Mouse (Mus musculus) embryonic facial prominence, embryonic 13.5 days (tissue): Measurements from ENCODE around the gene Gdap1l1. TPM values are rescaled to one million over a fixed set of nuclear protein-coding genes. Genes with fewer than 3 reads are reported as not detected.

ENCODE experiments used
- ATAC-seq: fragments of 200-750 bp; cut with Nextera tagmentation; 2 replicates; pipeline ENCODE4 v1.8.0; 2017; ENCODE audit warnings: low read depth; ENCODE audit not compliant: insufficient number of reproducible peaks, insufficient read depth, low FRiP score, low TSS enrichment
- H3K27ac ChIP-seq: fragments of 300-500 bp; sonication (generic); 2 replicates; pipeline ENCODE4 v1.5.1; 2015; ENCODE audit warnings: moderate library complexity, mild to moderate bottlenecking, inconsistent platforms
- H3K27me3 ChIP-seq: fragments of 300-500 bp; sonication (generic); 2 replicates; pipeline ENCODE4 v1.6.1; 2015; ENCODE audit warnings: mild to moderate bottlenecking, inconsistent platforms
- H3K36me3 ChIP-seq: fragments of 300-500 bp; sonication (generic); 2 replicates; pipeline ENCODE4 v1.6.1; 2015; ENCODE audit warnings: mild to moderate bottlenecking, inconsistent platforms
- H3K4me1 ChIP-seq: fragments of 300-500 bp; sonication (generic); 2 replicates; pipeline ENCODE4 v1.6.1; 2015; ENCODE audit warnings: inconsistent platforms
- H3K4me2 ChIP-seq: fragments of 300-500 bp; sonication (generic); 2 replicates; pipeline ENCODE4 v1.6.1; 2015; ENCODE audit warnings: moderate library complexity, mild to moderate bottlenecking, inconsistent platforms
- H3K4me3 ChIP-seq: fragments of 300-500 bp; sonication (generic); 2 replicates; pipeline ENCODE4 v1.5.1; 2015; ENCODE audit warnings: mild to moderate bottlenecking, inconsistent platforms
- H3K9ac ChIP-seq: fragments of 300-500 bp; sonication (generic); 2 replicates; pipeline ENCODE4 v1.6.1; 2015; ENCODE audit warnings: mild to moderate bottlenecking, inconsistent platforms
- H3K9me3 ChIP-seq: fragments of 300-500 bp; sonication (generic); 2 replicates; pipeline ENCODE4 v1.6.1; 2016; ENCODE audit warnings: inconsistent platforms
- WGBS: fragments of 180-500 bp; shearing (Covaris S2); methylation state at CpG from one replicate; pipeline ENCODE4 v1.1.7; 2015; ENCODE audit warnings: mixed read lengths; 5-methylcytosine and 5-hydroxymethylcytosine counted together
- polyA plus RNA-seq: library from polyadenylated mRNA; unstranded; fragments of >200 nt; fragmentation: Nextera tagmentation; extraction: Ambion mirVana; gene quantifications from 2 replicates; pipeline ENCODE4 v1.2.1, GENCODE M21; 2015

Gdap1l1 gene
- polyA plus RNA-seq: 1.9 and 2.8 TPM in 2 replicates

DNA sequence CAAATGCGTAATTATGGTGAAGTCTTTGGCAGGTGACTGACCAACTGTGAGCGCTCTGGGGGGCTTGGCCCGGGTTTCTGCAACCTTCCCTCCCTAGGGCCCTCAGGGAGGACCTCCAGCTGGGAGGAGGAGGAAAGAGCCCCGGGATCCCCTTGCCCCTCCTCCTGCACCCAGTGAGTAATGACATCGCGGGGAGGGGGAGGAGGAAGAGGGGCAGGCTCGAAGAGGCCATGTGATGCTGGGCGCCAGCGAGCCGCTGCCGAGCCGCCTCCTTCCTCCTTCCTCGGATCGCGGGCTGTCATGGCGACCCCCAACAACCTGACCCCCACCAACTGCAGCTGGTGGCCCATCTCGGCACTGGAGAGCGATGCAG lies at the start of gene Gdap1l1:
Gene Gdap1l1 (plus strand): TSS at position 231 of the 373 bp plus-strand sequence.
- peak within 1 kb of the TSS; percentile 57 for H3K4me2 ChIP-seq
- no peak within 1 kb of the TSS for H3K27ac ChIP-seq
- ATAC-seq: no peak
- H3K27me3 ChIP-seq: peaks cover 33% of the 10 kb centered on the region
- H3K9me3 ChIP-seq: no peaks in the 10 kb centered on the region
- H3K9ac ChIP-seq: no peak within 1 kb of the TSS
- peak within 1 kb of the TSS; percentile 30 for H3K4me3 ChIP-seq
- 1% methylated on average over 17 of the region's 18 CpGs for WGBS
- peaks cover 8% of the 10 kb centered on the region for H3K4me1 ChIP-seq
- no peaks in the 10 kb centered on the region for H3K36me3 ChIP-seq

DNA sequence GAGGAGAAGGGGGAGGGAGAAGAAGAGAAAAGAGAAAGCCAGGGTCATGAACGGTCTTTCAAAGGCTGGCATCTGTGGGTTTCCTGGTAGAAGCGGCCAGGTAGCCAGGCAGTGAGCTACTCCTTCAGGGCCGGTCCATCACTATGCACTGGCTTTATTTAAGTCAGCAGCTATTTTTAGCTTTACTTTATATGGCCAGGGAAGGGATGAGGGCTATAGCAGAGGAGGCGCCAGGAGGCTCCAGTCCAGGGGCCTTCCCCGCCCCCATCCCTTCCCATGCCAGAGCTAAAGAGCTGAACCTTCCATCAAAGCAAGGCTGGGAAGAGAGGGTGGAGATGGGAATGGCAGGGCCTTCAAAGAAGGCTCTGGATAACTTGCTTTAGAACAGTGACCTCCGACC lies 45.8 kb upstream of the Gdap1l1 start:
- ATAC-seq: no peak
- H3K27me3 ChIP-seq: no peaks in the 10 kb centered on the region
- H3K4me1 ChIP-seq: peaks cover 3% of the 10 kb centered on the region; the same call in 1 of the 2 replicates
- no peak overlapping the region for H3K9ac ChIP-seq
- WGBS: 78% methylated on average over 6 of the region's 6 CpGs
- H3K36me3 ChIP-seq: no peaks in the 10 kb centered on the region
- 0 out of 2 replicates have a peak, but pooled peaks cover 3% of the 10 kb centered on the region for H3K9me3 ChIP-seq
- no peak overlapping the region for H3K27ac ChIP-seq
- no peak overlapping the region for H3K4me2 ChIP-seq
- no peak overlapping the region for H3K4me3 ChIP-seq

DNA sequence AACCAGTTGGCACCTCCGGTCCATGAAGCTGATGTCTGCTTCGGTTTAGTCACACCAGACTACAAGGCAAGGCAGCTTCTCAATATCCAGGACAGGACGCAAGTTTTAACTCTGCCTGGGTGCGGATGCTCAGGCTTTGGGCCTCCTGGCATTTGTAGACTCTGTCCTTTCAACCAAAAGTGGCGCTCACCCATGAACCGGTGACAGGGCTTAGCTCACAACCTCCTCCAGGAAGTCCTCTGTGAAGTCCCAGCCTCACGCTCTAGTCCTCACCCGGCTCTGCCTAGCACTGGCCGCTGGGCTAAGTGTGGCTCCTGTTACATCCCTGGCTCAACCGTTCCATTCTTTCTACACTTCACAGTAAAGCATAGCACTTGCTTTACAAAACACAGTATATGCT lies 45.0 kb upstream of the Gdap1l1 start:
- H3K9me3 ChIP-seq: 0 out of 2 replicates have a peak, but pooled peaks cover 3% of the 10 kb centered on the region
- H3K9ac ChIP-seq: no peak overlapping the region
- no peak overlapping the region for H3K4me2 ChIP-seq
- WGBS: 89% methylated on average over 10 of the region's 10 CpGs
- no peaks in the 10 kb centered on the region for H3K27me3 ChIP-seq
- no peak overlapping the region for H3K27ac ChIP-seq
- no peaks in the 10 kb centered on the region for H3K36me3 ChIP-seq
- H3K4me3 ChIP-seq: no peak overlapping the region
- H3K4me1 ChIP-seq: peaks cover 11% of the 10 kb centered on the region; the same call in 1 of the 2 replicates
- no peak for ATAC-seq

GRCm38 (mm10) chr2:163393976-163394375 lies 44.3 kb upstream of the Gdap1l1 start:
- peaks cover 12% of the 10 kb centered on the region; the same call in 1 of the 2 replicates for H3K4me1 ChIP-seq
- no peak overlapping the region for H3K9ac ChIP-seq
- no peak overlapping the region for H3K4me3 ChIP-seq
- H3K27ac ChIP-seq: no peak overlapping the region
- ATAC-seq: no peak
- 67% methylated on average over 6 of the region's 6 CpGs for WGBS
- H3K9me3 ChIP-seq: 0 out of 2 replicates have a peak, but pooled peaks cover 3% of the 10 kb centered on the region
- H3K36me3 ChIP-seq: no peaks in the 10 kb centered on the region
- no peak overlapping the region for H3K4me2 ChIP-seq
- H3K27me3 ChIP-seq: no peaks in the 10 kb centered on the region

- Histone ChIP-seq H3K4me3 (no peak overlapping the region), H3K4me2 (no peak overlapping the region), H3K27me3 (no peaks in the 10 kb centered on the region), H3K4me1 (peaks cover 12% of the 10 kb centered on the region; the same call in 1 of the 2 replicates), H3K9ac (no peak overlapping the region), H3K36me3 (no peaks in the 10 kb centered on the region), H3K9me3 (no peaks in the 10 kb centered on the region), H3K27ac (no peak overlapping the region)
- no peak for ATAC-seq
- 69% methylated on average over 6 of the region's 6 CpGs for WGBS
Observed at GRCm38 (mm10) chr2:163394977-163395376, 43.3 kb upstream of the Gdap1l1 start.

DNA sequence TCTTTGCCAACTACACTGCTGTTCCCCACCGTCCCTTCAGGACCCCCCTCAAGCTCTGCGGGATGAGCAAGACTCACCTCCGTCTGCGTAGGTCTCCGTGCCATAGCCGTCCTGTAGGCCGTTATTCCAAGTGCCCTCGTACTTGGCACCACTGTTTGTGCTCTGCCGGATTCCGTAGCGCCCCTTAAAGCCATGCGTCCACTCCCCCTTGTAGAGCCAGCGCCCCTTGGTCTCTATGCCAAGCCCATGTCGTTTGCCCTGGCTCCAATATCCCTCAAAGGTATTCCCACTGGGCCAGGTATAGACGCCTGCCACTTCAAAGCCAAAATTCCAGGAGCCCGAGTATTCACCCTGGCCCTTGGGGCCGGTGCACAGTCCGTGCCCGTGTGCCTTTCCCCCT lies 41.2 kb upstream of the Gdap1l1 start:
- Histone ChIP-seq H3K9me3 (no peaks in the 10 kb centered on the region), H3K36me3 (no peaks in the 10 kb centered on the region), H3K4me1 (peaks cover 12% of the 10 kb centered on the region; the same call in 1 of the 2 replicates), H3K4me2 (peak overlapping the region; percentile 48; the same call in 1 of the 2 replicates), H3K9ac (no peak overlapping the region), H3K27me3 (no peaks in the 10 kb centered on the region), H3K4me3 (no peak overlapping the region; the same call in 1 of the 2 replicates), H3K27ac (no peak overlapping the region)
- 86% methylated on average over 19 of the region's 19 CpGs for WGBS
- ATAC-seq: no peak

DNA sequence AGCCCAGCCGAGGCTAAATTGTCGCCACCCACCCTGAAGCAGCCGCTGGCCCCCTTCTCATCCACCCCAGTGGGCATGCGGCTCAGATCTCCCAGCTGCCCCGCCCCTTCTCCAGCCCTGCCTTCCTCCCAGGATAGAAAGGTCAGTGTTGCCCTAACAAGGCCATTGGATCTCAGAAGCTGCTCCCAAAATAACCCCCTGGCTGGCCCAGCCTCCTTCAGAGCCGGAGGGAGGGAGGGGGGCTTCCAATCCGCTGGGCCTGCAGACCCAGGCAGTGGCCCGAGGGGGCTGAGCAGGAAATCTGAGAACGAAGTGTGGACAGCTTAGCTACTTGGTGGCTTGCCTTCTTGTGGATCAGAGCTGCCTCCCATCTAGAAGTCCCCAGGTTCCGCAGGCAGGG lies 40.4 kb upstream of the Gdap1l1 start, which contains the start of gene Jph2:
Gene Jph2 (minus strand): TSS at position 89 of the 400 bp plus-strand sequence.
- ATAC-seq: no peak
- Histone ChIP-seq H3K27me3 (no peaks in the 10 kb centered on the region), H3K9ac (peak within 1 kb of the TSS; percentile 58), H3K4me3 (peak within 1 kb of the TSS; percentile 14), H3K27ac (no peak within 1 kb of the TSS), H3K4me2 (peak within 1 kb of the TSS; percentile 48), H3K36me3 (no peaks in the 10 kb centered on the region), H3K4me1 (peaks cover 12% of the 10 kb centered on the region; the same call in 1 of the 2 replicates), H3K9me3 (no peaks in the 10 kb centered on the region)
- 7% methylated on average over 10 of the region's 10 CpGs for WGBS

GRCm38 (mm10) chr2:163398770-163399169 lies 39.5 kb upstream of the Gdap1l1 start:
- Histone ChIP-seq H3K27me3 (no peaks in the 10 kb centered on the region), H3K27ac (no peak overlapping the region), H3K4me1 (peaks cover 12% of the 10 kb centered on the region; the same call in 1 of the 2 replicates), H3K9me3 (no peaks in the 10 kb centered on the region), H3K4me2 (no peak overlapping the region), H3K9ac (no peak overlapping the region), H3K36me3 (no peaks in the 10 kb centered on the region), H3K4me3 (no peak overlapping the region)
- WGBS: 77% methylated on average over 4 of the region's 4 CpGs
- ATAC-seq: no peak

DNA sequence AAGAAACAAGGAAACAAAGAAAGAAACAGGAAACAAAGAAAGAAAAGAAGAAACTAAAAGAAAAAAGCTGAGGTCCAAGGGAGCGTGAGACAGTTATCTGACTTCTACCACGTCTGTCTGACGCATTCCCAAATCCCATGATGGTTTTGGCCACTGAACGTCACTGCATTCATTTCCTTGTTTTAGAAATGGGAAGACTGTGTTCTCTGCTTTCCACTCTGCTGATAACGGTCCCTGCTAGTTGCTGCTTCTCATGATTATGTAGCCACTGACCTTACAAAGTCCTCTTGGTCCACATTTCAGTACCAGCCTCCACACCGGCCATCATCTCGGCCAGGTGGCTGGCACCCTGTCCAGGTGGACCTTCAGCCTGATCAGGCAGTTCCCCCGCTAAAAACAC lies 39.1 kb upstream of the Gdap1l1 start:
- Histone ChIP-seq H3K27ac (no peak overlapping the region), H3K4me3 (no peak overlapping the region), H3K4me2 (no peak overlapping the region), H3K9me3 (no peaks in the 10 kb centered on the region), H3K27me3 (no peaks in the 10 kb centered on the region), H3K9ac (no peak overlapping the region), H3K36me3 (peaks cover 3% of the 10 kb centered on the region; the same call in 1 of the 2 replicates), H3K4me1 (peaks cover 12% of the 10 kb centered on the region; the same call in 1 of the 2 replicates)
- ATAC-seq: no peak
- WGBS: 65% methylated on average over 8 of the region's 8 CpGs

GRCm38 (mm10) chr2:163401221-163401620 lies 37.1 kb upstream of the Gdap1l1 start:
- H3K9me3 ChIP-seq: no peaks in the 10 kb centered on the region
- 11% methylated on average over 8 of the region's 8 CpGs for WGBS

GRCm38 (mm10) chr2:163404037-163404815 lies 34.0 kb upstream of the Gdap1l1 start:
- ATAC-seq: no peak
- Histone ChIP-seq H3K9me3 (no peaks in the 10 kb centered on the region), H3K36me3 (peaks cover 35% of the 10 kb centered on the region), H3K4me3 (no peak overlapping the region), H3K27ac (no peak overlapping the region), H3K27me3 (no peaks in the 10 kb centered on the region), H3K4me1 (no peaks in the 10 kb centered on the region), H3K4me2 (no peak overlapping the region), H3K9ac (no peak overlapping the region)
- 83% methylated on average over 8 of the region's 8 CpGs for WGBS

More at GRCm38 (mm10) chr2:163401221-163401620, 37.1 kb upstream of the Gdap1l1 start:
- no peak overlapping the region for H3K4me2 ChIP-seq
- H3K27me3 ChIP-seq: no peaks in the 10 kb centered on the region
- no peak overlapping the region for H3K27ac ChIP-seq
- H3K4me1 ChIP-seq: peaks cover 12% of the 10 kb centered on the region; the same call in 1 of the 2 replicates
- ATAC-seq: no peak
- H3K4me3 ChIP-seq: no peak overlapping the region
- H3K9ac ChIP-seq: no peak overlapping the region
- peaks cover 13% of the 10 kb centered on the region for H3K36me3 ChIP-seq

DNA sequence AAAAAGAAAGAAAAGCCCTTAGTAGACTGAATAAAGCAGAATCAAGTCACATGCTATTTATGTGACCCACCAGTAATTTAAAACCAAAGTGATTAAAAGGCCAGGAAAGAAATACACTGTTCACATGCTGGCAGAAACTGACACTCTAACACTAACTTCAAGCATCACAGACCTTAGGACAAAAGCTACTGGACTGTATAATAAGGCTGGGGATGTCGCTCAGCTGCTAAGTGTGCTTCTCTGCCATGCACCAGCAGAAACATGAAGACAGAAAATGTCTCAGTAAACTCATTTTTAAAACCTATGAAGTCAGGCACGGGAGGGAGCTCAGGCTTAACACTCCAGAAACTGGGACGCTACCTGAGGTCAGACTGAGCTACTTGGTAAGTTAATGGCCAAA lies 28.1 kb upstream of the Gdap1l1 start:
- Histone ChIP-seq H3K4me1 (no peaks in the 10 kb centered on the region), H3K27me3 (no peaks in the 10 kb centered on the region), H3K4me3 (no peak overlapping the region), H3K4me2 (no peak overlapping the region), H3K36me3 (peaks cover 72% of the 10 kb centered on the region), H3K27ac (no peak overlapping the region), H3K9ac (no peak overlapping the region), H3K9me3 (no peaks in the 10 kb centered on the region)
- no peak for ATAC-seq
- WGBS: 89% methylated on average over 3 of the region's 3 CpGs
